Mouse (Mus musculus) testis, adult 2 months (tissue): ENCODE data around the gene Olfr56.

ENCODE experiments used
- CTCF ChIP-seq: fragments of 200-500 bp; IDR thresholded peaks from 2 replicates; pipeline ENCODE4 v1.5.1; 2012; ENCODE audit warnings: low read depth, mild to moderate bottlenecking, inconsistent platforms, low read length, moderate library complexity; ENCODE audit not compliant: control insufficient read depth, insufficient read depth, insufficient replicate concordance
- POLR2A ChIP-seq: fragments of 200-500 bp; IDR thresholded peaks from 2 replicates; pipeline ENCODE4 v1.6.1; 2012; ENCODE audit warnings: low read depth, mild to moderate bottlenecking, inconsistent platforms, low read length, moderate library complexity; ENCODE audit not compliant: control insufficient read depth

DNA sequence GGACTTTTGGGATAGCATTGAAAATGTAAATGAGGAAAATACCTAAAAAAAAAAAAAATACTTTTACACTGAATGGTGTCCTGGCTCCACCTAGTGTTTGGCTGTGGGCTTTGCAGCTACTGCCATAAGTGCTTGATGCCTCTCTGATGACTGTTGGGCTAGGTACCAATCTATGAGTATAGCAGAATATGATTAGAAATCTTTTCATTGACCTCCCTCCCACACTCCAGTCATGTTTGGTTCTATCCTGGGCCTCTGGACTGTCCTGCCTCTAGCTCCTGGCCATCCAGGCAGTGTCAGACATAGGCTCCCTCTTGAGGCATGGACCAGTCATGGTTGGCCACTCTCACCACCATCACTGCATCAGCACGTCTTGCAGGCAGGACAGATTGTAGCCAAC lies 130.1 kb downstream of the Olfr56 start:
- TF ChIP-seq CTCF (peak; percentile 1; the same call in 1 of the 2 replicates), POLR2A (no peak)
